ENCODE assay signal across 9 mouse cellular contexts in the genomic region with DNA sequence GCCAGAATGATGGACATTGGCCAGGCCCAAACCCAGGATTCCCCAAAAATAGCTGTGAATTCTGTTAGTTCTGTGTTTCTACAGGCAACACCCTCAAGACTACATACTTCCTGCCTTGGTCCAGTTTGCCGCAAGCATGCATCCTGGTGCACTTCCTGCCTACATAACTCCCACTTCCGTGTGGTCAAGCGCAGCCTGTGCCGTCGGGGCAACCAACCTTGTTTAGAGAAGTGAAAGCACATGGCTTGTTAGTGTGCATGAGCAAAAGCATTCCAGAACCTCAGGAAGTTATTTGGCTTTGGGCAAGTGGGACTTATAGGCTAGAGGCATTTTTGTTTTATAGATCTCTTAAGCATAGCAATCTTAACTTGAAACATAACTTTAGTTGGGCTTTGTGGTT.
DNase-seq lines count a peak whose midpoint lies in the region; ATAC-seq and TF ChIP-seq lines count a peak whose summit lies in the region.
"Had no signal": no experiment of that assay in that cellular context is flagged by ENCODE, and none has a peak within 500 bp of the region (broad histone marks: within the 10 kb centered on the region; RNA-seq: fewer than 3 reads in every experiment).

No protein-coding gene starts in this region.

- no peak overlapping the region for H3K4me2 ChIP-seq in stomach, embryonic 16.5 days (ENCODE audit: low read depth, low read length)
- no peak overlapping the region for H3K4me2 ChIP-seq in stomach, postnatal 0 days (replicated peaks; ENCODE audit: low read depth)
- H3K4me2 ChIP-seq: midbrain, embryonic 12.5 days had no signal

- no peaks in the 10 kb centered on the region for H3K36me3 ChIP-seq in stomach, embryonic 16.5 days (ENCODE audit: control insufficient read depth, insufficient read depth, low read length)
- no peaks in the 10 kb centered on the region for H3K36me3 ChIP-seq in stomach, postnatal 0 days (ENCODE audit: control insufficient read depth, insufficient read depth, low read length)
- H3K36me3 ChIP-seq in thymus, adult 2 months (ENCODE audit: control insufficient read depth, insufficient read depth, low read length): no peaks in the 10 kb centered on the region
- H3K36me3 ChIP-seq: midbrain, embryonic 12.5 days had no signal

- H3K4me1 ChIP-seq in stomach, embryonic 16.5 days (ENCODE audit: control insufficient read depth, insufficient read depth, low read length): peaks cover 45% of the 10 kb centered on the region
- H3K4me1 ChIP-seq in stomach, postnatal 0 days (replicated peaks; ENCODE audit: control insufficient read depth, insufficient read depth): 0 out of 2 replicates have a peak, but pooled peaks cover 3% of the 10 kb centered on the region
- H3K4me1 ChIP-seq in thymus, adult 2 months (replicated peaks; ENCODE audit: control insufficient read depth, insufficient read depth, low read length): peaks cover 20% of the 10 kb centered on the region

- H3K9me3 ChIP-seq in stomach, embryonic 16.5 days (replicated peaks; ENCODE audit: control insufficient read depth, low read length): 0 out of 2 replicates have a peak, but pooled peaks cover 4% of the 10 kb centered on the region
- no peaks in the 10 kb centered on the region for H3K9me3 ChIP-seq in stomach, postnatal 0 days (ENCODE audit: control insufficient read depth, low read length)
- H3K9me3 ChIP-seq: midbrain, embryonic 12.5 days had no signal

- no peak overlapping the region for H3K9ac ChIP-seq in stomach, embryonic 16.5 days (ENCODE audit: low read length)
- no peak overlapping the region for H3K9ac ChIP-seq in stomach, postnatal 0 days (ENCODE audit: low read length)
- H3K9ac ChIP-seq: midbrain, embryonic 12.5 days had no signal

- 0 out of 2 replicates have a peak overlapping the region, but pooled peaks have one; percentile 23 for H3K27ac ChIP-seq in stomach, embryonic 16.5 days (ENCODE audit: low read length)
- no peak overlapping the region for H3K27ac ChIP-seq in stomach, postnatal 0 days (replicated peaks)
- no peak overlapping the region for H3K27ac ChIP-seq in thymus, adult 2 months (ENCODE audit: control insufficient read depth, insufficient read depth, low read length)
- H3K27ac ChIP-seq: midbrain, embryonic 12.5 days had no signal

- peak; percentile 19 to 23 for DNase-seq in adrenal gland, postnatal 36 days
- no peak for DNase-seq in adrenal gland, adult 8-10 months
- no peak for DNase-seq in stomach, postnatal 0 days (ENCODE audit: low spot score)
- peak; percentile 43 to 70 for DNase-seq in kidney, postnatal 4 days
- no peak for DNase-seq in layer of hippocampus, postnatal 14 days (ENCODE audit: low spot score in 2 of 2)
- no peak for DNase-seq in thymus, adult 2 months
- DNase-seq in adipocyte (ENCODE audit: low spot score): no peak

- H3K27me3 ChIP-seq in stomach, embryonic 16.5 days (ENCODE audit: control insufficient read depth, insufficient read depth, low read length): no peaks in the 10 kb centered on the region; the same call in 1 of the 2 replicates
- no peaks in the 10 kb centered on the region for H3K27me3 ChIP-seq in stomach, postnatal 0 days (ENCODE audit: control insufficient read depth, insufficient read depth, low read length)
- H3K27me3 ChIP-seq in thymus, adult 2 months (ENCODE audit: control insufficient read depth, insufficient read depth, low read length): no peaks in the 10 kb centered on the region

- TF ChIP-seq CTCF in stomach, postnatal 0 days (IDR thresholded peaks at IDR 0.05; ENCODE audit: low read depth): no peak
- TF ChIP-seq CTCF in thymus, adult 2 months (IDR thresholded peaks at IDR 0.05; ENCODE audit: borderline replicate concordance, control insufficient read depth, extremely low read depth, insufficient read depth, low read length, poor library complexity): no peak

- 71% methylated on average over 5 of the region's 5 CpGs for WGBS in stomach, embryonic 16.5 days
- 80% methylated on average over 5 of the region's 5 CpGs for WGBS in stomach, postnatal 0 days
- WGBS in thymus, adult 2 months: 22% methylated on average over 5 of the region's 5 CpGs

- TF ChIP-seq EP300 in stomach, postnatal 0 days (optimal IDR thresholded peaks at IDR 0.05): no peak

- H3K4me3 ChIP-seq in stomach, embryonic 16.5 days (replicated peaks; ENCODE audit: low read length): no peak overlapping the region
- no peak overlapping the region for H3K4me3 ChIP-seq in stomach, postnatal 0 days (ENCODE audit: low read depth, low read length)
- H3K4me3 ChIP-seq in thymus, adult 2 months (ENCODE audit: control insufficient read depth, insufficient read depth, low read length): no peak overlapping the region
- H3K4me3 ChIP-seq: midbrain, embryonic 12.5 days had no signal

- no peak for TF ChIP-seq POLR2A in thymus, adult 2 months (IDR thresholded peaks at IDR 0.05; ENCODE audit: control insufficient read depth, extremely low read depth, insufficient read depth, low read length, poor library complexity)

- no peak for ATAC-seq in stomach, embryonic 16.5 days (ENCODE audit: insufficient read depth, low FRiP score)
- ATAC-seq in stomach, postnatal 0 days (ENCODE audit: low FRiP score, low TSS enrichment): no peak; the same call in 1 of the 2 replicates

Comparison
In these comparisons a context has a peak if more than half of its experiments do, and no peak if none do; other contexts are left out.
1. DNase-seq: peak in adrenal gland, postnatal 36 days (2 of 2) and kidney, postnatal 4 days (2 of 2); none in adrenal gland, adult 8-10 months (single experiment), stomach, postnatal 0 days (single experiment), layer of hippocampus, postnatal 14 days (0 of 2), thymus, adult 2 months (single experiment) and adipocyte (single experiment).